Mouse (Mus musculus): ENCODE measurements around the gene a.
A peak's percentile ranks its signal among the peaks of the same experiment; 100 is the strongest.
"Not testable (repeated sequence)": the region's sequence is repeated elsewhere in the genome, so short reads cannot be mapped to it uniquely, and the experiment has no call there.

a gene

DNA sequence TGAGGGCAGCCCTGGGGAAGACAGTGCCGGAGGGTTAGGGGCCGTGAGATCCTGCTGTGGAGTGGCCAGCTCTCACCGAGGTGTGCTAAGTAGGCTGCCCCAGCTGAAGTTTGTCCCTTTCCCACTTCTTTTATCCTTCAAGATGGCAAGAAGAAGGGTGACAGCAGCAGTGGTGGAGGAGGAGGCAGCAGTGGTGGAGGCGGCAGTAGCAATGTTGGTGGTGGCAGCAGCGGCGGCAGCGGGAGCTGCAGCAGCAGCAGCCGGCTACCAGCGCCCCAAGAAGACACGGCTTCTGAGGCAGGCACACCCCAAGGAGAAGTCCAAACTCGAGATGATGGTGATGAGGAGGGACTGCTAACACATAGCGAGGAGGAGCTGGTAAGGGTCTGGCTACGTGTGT lies 72.5 kb downstream of the a start:
- no peak for DNase-seq

DNA sequence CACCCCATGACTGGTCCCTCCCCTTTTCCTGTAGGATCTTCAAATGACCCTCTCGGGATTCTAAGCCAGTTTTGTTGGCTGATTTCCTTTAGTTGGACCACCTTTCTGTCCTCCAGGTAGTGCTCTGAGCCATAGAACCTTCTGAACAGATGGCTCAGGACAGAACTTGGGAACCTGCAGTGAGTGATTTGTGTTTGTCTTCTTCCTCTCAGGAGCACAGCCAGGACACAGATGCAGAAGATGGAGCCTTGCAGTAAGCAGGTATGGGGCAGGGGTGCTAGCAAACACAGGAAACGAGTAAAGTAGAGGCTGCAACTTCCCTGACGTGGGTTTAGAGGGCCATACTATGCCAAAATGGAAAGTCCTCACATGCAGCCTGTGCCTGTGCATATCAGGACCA lies 74.5 kb downstream of the a start:
- no peak for DNase-seq

DNA sequence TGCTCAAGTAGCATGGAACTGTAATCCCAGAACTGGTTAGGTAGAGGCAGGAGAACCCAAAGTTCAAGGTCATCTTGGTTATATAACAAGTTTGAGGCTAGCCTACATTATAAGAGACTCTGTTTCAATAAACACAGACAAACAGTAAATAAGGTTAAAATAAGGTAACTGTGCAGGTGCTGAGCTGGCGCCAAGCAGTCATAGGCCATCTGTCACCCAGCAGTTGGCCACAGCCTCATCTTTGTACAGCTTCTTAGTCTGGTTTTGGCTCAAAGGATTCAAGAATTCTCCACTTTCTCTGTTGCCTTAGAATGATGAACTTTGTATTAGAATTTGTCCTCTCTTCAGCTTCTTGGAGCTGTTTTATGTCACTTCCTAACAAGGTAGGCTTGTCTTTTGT lies 76.9 kb downstream of the a start:
- DNase-seq, result no peak

DNA sequence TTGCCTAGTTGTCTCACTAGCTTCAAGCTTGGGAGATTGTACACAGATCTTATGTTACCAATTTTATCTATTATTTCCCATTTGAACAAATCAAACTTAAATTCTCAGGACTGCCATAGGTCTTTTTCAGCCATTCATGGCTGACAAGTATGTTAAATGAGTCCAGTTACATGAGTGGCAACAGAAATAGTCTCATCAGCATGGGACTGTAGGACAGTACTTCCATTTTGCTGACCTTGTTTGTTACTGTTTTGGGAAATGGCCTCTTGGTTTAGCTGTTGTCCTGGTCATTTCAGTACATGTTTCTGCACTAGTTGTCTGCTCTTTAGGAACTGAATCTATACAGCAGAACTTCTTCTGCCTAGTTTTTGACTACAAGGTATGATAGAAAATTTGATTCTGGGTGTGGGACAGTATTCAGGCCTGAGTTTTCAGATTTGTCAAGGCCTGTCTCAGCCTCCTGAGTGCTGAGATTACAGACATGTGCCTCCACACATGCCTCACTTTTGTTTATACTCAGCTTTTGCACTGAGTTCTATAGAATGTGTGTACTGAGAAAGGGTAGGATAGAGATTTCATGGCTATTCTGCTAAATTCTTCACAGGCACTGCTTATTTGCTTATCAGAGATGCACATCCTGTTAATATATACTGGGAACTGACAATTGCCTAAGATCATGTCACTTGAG lies 78.9 kb downstream of the a start:
- no peak for DNase-seq

DNA sequence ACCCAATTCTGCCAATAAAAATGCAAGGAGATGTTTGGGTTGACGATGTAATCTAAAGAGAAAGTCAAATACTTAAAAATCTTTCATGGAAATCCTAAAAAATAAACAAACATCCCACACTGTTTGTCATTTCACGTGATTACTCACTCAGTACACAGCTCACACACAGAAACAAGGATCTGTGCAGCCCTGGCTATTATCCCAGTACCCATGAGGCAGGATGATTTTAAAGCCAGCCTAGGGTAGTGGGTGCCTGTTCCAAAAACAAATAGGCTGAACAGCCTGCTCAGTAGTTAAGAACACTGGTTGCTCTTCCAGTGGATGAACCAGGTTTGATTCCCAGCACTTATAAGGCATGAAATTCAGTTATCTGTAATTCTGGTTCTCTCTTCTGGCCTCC lies 85.4 kb downstream of the a start:
- DNase-seq, result no peak

DNA sequence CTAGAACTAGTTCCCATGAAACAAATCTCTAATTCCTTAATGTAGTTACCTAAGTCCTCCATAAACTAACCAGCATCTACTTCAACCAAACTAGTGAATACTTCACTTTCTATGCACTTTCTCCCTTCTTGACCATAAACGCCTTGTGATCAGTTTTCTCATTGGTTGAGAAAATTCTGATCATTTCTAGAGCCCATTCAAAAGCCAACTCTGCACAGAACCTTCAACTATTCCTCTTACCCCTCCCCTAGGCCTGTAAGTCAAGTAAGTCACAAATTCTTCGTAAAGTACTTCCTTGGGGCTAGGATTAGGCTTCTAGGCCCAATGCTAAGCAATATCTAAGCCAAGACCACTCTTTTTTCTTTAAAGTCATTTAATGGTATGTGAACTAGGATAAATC lies 100.4 kb downstream of the a start:
- no peak for DNase-seq

DNA sequence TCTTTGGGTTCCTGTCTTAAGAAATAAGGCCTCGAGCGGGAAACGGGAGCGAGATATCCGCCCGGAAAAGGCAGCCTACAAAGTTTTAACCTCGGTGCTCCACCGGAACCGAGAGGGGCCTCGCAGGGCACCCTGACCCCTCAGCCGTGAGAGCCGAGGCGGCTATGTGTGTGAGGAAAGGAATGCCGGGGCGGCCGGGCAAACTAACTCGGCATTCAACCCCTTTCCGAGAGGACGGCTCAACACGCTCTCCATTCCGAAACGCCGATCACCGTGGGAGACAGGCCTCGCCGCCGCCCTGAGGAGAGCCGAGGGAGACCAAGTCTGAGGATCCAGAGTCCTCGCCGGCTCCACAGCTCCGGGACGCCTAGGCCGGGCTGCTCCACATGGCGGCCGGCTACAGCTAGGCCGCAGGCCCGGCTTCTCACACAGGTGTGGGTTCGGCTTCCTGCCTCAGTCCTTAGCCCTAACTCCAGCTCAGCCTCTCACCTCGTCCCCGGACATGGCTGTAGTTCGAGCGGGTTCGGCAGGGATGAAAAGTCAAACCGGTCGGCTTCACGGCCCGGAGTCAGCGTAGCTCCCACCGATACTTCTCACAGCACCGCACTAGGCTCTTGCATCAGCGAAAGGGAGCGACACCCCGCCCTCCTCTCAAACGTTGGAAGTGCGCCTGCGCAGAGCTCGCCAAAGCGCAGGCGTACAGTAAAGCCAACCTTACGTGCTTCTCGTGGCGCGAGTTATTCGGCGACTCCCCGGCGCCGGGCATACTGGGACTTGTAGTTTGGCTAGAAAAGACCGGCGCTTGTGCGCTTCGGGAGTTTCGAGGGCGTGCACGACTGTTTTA lies 101.2 kb downstream of the a start, which contains the start of gene Eif2s2:
Gene Eif2s2 (minus strand): TSS at position 735 of the 844 bp plus-strand sequence.
- DNase-seq, result peak; percentile 94

DNA sequence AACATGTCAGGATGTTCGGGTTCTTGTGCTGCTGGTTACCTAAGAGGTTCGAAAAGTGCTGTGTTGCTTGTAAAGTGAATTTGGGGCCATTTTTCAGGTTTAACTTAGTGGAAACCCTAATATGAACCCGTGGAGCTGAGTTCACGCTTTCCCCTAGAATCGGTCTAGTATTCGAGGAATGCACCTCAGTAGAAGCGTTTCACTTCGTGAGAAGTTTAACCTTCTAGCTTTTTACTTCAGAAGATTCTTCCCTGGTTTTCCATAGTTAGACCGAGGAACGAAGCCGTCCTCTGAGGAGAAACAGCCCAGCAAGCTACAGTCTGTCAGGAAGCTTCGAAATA lies 101.8 kb downstream of the a start:
- no peak for DNase-seq

DNA sequence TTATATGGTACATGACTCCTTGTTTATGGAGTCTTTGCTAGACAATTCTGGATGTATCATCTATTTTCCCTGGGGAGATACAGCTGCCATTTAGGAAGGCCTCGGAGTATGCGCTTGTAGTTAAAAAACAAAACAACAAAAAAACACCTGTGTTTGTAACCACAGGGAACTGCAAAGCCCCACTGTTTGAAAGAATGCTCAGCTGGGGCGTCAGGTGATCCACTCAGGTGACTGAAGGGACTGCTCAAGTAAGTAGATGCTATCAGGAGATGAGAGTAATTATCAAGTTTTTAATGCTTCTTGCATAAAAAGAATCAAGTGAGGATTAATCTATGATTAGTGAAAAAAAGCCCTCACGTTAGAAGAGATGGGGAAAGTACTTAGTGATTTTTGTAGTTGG lies 102.3 kb downstream of the a start:
- no peak for DNase-seq

DNA sequence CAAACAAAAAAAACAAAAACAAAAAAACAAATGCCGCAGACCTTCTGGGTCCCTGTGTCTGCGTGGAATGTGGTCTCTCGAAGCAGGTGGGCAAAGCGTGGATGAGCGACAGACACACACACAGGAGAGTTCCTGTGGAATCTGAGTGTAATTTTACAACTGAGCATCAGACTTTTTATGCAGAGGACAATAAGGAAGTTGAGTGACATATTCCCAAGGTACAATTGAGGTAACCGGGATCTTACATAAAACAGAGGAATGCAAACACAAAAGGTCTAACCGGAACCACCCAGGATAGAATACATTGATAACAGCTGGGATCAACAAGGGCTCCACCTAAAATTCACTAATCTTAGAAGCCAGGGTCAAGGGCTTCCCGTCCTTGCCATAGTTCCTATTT lies 107.8 kb downstream of the a start:
- DNase-seq, result not testable (repeated sequence)

DNA sequence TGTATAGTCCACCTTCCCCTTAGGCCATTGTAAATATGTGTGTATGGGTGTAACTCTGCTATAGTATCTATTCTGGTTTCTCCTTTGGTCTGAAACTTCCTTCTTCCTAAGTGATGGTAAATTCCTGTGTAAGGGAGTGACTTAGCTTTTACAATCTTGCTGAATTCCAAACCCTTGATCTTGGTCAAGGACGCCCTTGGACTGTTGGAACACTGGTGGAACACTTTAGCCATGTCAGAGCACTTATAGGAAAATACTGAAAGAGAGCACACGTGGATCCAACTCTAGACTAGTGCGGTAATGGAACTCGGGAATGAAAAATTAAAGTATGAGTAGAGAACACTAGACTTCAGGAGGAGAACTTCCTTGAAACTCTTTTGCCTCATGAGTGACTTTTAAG lies 108.2 kb downstream of the a start:
- not testable (repeated sequence) for DNase-seq

DNA sequence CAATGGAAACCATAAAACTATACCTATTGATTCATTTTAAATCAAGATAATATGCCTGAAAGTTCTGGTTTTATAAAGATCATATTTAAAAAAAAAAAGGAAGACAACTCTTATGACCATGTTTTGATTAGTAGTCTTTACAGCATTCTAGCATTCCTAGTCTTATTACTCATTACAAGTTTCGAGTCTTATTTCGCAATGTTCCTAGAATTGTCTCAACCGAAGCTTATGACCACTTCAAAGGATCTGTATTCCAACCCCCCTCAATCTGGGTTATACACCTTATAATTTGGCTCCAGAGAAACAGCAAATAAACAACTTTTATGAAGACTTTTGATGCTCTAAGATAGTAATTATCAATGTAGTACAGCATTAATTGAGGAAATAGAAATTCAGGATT lies 110.9 kb downstream of the a start:
- no peak for DNase-seq

DNA sequence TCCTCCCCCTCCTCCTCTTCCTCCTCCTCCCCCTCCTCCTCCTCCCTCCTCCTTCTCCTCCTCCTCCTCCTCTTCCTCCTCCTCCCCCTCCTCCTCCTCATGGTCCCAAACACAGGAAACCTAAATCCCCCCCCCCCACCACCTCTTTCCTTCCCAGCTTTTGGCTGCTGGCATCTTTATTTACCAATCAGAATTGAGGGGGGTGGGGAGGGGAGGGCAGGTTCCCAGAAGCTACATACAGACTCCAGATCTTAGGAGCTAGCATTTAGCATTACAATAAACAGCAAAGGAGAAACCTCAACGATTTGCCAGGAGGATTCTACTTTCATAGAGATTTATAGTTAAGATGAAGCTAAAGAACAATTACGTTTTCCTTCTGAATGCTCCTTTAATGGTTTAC lies 114.6 kb downstream of the a start:
- no peak for DNase-seq

DNA sequence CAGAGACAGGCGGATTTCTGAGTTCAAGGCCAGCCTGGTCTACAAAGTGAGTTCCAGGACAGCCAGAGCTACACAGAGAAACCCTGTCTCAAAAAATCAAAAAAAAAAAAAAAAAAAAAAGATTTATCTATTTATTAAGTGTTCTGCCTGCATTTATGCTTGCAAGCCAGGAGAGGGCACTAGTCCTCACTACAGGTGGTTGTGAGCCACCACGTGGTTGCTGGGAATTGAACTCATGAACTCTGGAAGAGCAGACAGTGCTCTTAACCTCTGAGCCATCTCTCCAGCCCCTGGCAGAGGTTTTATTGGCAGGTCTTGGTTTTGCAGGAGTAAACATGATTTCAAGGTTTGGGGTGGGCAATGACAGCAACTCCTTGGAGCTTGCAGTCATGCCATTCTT lies 117.0 kb downstream of the a start:
- not testable (repeated sequence) for DNase-seq

DNA sequence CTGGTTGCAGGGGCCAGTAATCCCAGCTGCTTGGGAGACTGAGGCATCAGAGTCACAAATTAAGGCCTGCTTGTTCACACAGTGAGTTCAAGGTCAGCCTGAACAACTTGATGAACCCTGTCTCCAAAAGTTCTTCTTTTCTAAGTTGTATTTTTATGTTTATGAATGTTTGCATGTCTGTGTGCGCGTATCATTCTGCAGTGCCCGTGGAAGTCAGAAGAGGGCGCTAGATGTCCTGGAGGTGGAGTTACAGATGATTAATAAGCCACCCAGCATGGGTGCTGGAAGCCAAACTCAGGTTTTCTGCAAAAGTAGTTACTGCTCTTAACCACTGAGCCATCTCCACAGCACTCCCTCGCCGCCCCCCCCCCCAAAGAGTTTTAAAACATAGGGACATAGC lies 118.6 kb downstream of the a start:
- no peak for DNase-seq

DNA sequence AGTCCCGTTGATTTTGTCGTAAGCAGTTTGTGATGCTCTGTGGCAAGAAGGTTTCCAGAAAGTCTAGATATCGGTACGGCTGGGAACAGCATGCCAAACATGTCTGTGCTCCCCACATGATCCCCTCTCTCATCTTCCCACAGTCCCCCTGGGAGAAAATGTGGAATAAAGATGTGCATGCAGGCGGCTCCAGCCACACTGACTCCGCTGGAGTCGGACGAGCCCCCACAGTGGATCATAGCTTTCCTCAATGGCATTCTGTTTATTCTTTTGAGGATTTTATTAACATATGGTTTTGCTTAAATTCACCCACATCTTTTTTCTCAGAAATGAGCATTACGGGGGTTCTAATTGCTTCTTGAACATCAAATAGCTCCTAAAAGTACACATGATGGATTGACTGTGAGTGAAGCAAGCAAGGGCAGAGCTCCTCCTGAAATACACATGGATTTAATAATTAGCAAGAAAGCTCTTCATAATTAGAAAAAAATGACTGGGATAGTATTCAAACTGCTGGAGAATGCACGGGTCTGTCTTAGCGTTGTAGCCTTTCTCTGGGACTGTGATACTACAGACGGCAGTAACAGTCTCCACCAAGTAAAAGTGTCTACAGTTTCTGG lies 124.8 kb downstream of the a start:
- no peak for DNase-seq

DNA sequence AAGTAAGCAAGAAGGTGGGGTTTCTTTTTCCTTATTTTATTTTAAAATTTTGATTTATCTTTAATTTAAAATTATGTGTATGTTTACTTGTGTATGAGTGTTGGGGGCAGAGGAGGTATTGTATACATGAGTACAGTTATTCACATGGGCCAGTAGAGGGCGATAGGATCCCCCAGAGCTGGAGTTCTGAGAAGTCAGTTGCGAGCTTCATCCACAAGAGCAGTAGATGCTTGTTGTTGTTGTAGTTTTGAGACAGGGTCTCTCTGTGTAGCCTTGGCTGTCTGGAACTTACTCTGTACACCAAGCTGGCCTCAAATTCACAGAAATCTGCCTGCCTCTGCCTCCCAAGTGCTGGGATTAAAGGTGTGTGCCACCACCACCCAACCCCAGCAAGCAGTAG lies 125.3 kb downstream of the a start:
- peak; percentile 3 for DNase-seq

DNA sequence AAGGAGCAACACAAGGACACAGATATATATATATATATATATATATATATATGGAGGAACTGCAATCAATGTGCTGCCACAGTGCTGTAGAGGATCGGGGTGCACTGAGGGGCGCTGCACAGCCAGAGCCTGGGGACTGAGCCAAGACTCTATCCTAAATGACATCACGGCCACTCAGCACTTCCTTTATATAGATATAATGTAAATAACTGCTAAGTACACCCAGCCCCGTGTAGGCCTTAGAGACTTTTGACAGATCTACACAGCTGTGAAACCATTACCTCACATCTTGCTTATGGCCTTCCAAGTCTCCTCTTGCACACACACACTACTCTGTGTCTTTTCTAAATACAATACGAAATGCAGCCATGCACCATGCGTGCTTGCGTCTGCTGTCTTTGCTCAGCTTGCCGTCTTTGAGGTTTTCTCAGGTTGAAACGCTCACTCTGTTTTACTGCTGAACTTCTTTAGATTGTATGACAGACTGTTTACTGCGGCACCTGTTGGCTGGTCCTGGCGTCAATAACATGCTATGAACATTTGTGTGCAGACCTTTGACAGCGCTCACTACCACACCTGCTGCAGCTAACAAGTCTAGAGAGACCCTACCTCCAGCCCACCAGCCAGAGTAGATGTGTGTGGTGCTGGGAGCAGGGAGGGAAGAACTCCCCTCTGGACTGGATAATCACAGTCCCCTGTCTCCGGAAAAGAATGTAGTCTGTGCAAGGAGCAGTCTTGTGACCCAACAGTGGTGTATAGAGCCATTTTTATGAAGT lies 126.9 kb downstream of the a start:
- no peak for DNase-seq

DNA sequence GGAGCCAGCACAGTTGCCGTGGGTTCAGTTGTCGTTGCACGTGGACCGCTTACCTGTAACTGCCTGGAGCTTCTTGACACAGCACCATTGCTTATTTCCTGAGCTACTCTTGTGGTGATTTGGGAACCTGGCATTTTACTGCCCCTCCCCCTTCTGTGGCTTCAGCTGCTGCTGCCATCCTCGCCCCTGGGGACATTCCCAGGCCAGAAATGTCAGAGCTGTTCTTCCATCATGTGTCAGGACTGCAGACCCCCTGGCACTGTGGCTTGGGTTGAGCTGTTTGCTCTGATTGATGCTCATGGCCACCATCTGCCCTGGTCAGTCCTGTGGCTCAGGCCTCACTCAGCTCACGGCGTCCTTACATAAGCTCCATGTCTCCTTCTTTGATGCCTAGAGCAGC lies 129.7 kb downstream of the a start:
- DNase-seq, result no peak

DNA sequence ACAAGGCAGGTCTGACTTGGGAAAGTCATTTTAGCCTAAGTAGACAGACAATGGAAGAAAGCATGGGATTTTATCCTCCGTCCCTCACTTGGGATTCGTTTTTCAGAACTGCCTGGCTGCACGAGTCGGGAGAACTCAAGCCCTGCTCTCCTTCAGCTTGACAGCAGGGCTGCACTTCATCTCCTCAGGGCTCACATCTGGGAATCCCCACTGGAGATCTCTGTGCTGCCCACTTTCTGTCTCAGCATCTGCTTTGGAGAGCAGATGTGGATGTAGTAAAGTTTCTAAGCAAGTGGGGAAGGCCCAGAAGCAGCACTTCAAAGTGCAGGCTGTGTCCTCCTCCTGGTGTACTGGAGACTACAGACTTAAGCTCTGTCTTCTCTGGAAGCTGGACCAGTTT lies 130.9 kb downstream of the a start:
- DNase-seq, result not testable (repeated sequence)

DNA sequence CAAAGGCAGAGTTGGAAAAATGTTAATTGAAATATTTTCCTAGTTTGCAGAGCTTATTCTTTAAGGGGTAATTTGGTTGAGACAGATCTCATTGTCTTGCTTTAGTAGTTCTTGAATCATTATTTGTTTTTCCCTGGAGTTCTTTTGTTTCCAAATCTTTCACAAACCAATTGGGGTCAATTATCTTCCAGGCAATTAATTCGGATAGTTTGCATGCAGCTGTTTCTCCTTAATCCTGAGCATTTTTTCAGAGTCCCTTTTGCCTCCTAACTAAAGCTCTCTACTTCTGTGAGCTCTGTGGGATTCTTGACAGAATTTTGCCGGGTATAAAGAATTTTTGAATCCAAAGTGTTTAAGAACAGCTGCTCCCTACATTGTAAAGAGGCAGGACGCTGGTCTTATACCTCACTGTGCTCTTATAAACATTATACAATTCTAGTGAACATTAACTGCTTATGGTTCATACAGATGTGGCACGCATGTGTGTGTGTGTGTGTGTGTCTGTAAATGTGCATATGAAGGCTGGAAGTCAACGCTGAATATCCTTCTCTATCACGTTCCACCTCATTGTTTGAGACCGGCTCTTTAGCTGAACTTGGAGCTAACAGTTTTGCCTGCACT lies 134.3 kb downstream of the a start:
- no peak for DNase-seq

DNA sequence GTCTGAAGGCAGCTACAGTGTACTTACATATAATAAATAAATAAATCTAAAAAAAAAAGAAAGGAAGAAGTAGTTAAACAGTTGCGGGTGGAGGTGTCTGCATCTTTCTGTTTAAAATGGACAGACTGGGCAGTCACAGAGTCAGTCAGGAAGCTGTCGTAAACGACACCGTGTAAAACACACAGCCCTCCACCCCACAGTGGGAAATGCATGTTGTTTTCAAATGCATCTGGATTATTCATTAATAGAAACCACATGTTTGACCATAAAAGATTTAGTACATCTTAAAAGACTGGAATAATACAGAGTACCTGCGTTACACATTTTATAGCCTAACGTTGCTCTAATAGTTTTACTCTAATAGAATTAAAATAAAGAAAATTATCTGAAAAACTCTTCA lies 135.6 kb downstream of the a start:
- no peak for DNase-seq

DNA sequence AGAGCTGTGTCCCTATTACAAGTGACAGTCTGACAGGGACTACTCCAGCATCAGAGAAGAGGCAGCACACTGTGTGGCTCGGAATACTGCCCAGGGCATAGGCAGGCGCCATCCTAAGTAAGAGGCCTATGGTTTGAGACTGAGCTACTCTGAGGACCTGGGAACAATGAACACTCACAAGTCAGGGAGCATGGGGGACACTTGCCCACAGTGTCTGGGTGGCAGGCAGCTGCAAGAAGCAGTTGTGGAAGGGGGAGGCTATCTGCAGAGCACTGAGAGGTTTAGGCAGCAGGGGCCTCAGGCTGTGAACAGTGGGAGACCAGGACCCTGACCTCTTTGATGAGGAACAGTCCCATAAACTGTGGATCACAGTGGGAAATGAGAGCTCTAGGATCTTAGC lies 137.1 kb downstream of the a start:
- no peak for DNase-seq
